Mouse (Mus musculus) intestine, embryonic 14.5 days (tissue): Measurements from ENCODE around the gene Tead1. TPM values are rescaled to one million over a fixed set of nuclear protein-coding genes. Genes with fewer than 3 reads are reported as not detected.

Experiments
- ATAC-seq: fragments of 200-750 bp; cut with Nextera tagmentation; replicated peaks from 2 replicates; pipeline ENCODE4 v1.8.0; 2017; ENCODE audit warnings: low read depth, moderate number of reproducible peaks, moderate TSS enrichment, moderate library complexity; ENCODE audit not compliant: low FRiP score, low TSS enrichment
- DNase-seq: peaks from one replicate; pipeline ENCODE4 v3.0.0-alpha.2; 2018; ENCODE audit warnings: low spot score
- H3K27ac ChIP-seq: fragments of 300-500 bp; sonication (generic); 2 replicates; pipeline ENCODE4 v1.5.1; 2014; ENCODE audit warnings: low read depth, mild to moderate bottlenecking, control low read depth
- H3K27me3 ChIP-seq: fragments of 300-500 bp; sonication (generic); replicated peaks from 2 replicates; pipeline ENCODE4 v1.6.1; 2014; ENCODE audit warnings: low read length, control low read depth; ENCODE audit not compliant: control insufficient read depth, insufficient read depth
- H3K36me3 ChIP-seq: fragments of 300-500 bp; sonication (generic); 2 replicates; pipeline ENCODE4 v1.6.1; 2014; ENCODE audit warnings: low read length, control low read depth; ENCODE audit not compliant: control insufficient read depth, insufficient read depth
- H3K4me1 ChIP-seq: fragments of 300-500 bp; sonication (generic); replicated peaks from 2 replicates; pipeline ENCODE4 v1.6.1; 2014; ENCODE audit warnings: low read length, control low read depth, mixed read lengths; ENCODE audit not compliant: control insufficient read depth, insufficient read depth
- H3K4me2 ChIP-seq: fragments of 300-500 bp; sonication (generic); 2 replicates; pipeline ENCODE4 v1.6.1; 2014; ENCODE audit warnings: low read length
- H3K4me3 ChIP-seq: fragments of 300-500 bp; sonication (generic); 2 replicates; pipeline ENCODE4 v1.5.1; 2014; ENCODE audit warnings: low read depth, low read length, control low read depth, mixed read lengths
- H3K9ac ChIP-seq: fragments of 300-500 bp; sonication (generic); 2 replicates; pipeline ENCODE4 v1.6.1; 2014; ENCODE audit warnings: mild to moderate bottlenecking, low read length
- H3K9me3 ChIP-seq: fragments of 300-500 bp; sonication (generic); 2 replicates; pipeline ENCODE4 v1.6.1; 2016; ENCODE audit warnings: low read length, control low read depth; ENCODE audit not compliant: control insufficient read depth
- WGBS: fragments of 180-500 bp; shearing (Covaris S2); extraction: QIAGEN DNeasy Blood & Tissue Kit; methylation state at CpG from one replicate; pipeline ENCODE4 v1.1.7; 2014; 5-methylcytosine and 5-hydroxymethylcytosine counted together
- polyA plus RNA-seq: library from polyadenylated mRNA; unstranded; fragments of >200 nt; fragmentation: Nextera tagmentation; extraction: Ambion mirVana; gene quantifications from 2 replicates; pipeline ENCODE4 v1.2.1, GENCODE M21; 2014

The Tead1 gene
- polyA plus RNA-seq, 1 experiment from 2014 or later: 20.2 TPM

DNA sequence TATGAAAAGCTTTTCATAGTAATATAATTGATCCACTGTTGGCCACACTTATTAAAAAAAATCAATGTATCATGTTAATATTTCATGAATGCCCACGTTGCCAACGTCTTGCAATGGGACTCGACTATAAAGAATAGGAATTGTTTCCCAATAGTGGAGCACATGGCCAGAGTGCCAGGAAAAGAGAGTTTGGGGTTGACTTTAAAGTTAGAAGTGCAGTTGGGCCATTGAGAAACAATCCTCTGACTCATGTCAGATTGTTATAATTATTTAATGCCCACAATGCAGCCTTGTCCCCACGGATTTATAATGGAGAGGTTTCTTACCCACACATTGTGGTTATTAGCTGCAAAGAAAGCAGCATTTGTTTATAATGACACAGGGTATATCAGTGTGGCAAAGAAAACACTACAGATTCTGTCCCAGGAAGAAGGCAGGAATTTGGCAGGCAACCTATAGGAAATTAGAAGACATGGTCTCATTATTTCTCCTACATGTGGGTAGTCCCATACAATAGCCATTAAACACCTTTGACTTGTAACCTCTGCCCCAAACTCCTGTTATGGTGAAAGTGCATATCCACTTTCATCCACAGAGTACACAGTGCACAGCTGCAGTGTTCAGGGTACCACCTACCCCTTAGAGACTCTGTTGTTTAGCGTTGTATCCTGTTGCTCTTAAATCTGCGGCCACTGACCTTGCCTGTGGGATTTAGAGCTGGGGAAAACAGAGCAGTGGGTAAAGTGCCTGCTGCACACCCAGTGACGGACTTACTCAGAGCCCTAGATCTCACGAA is 118.6 kb downstream of the Tead1 start:
- Histone ChIP-seq H3K9me3 (no peaks in the 10 kb centered on the region), H3K27me3 (no peaks in the 10 kb centered on the region), H3K4me2 (no peak overlapping the region), H3K4me1 (peaks cover 33% of the 10 kb centered on the region), H3K4me3 (no peak overlapping the region), H3K36me3 (no peaks in the 10 kb centered on the region), H3K27ac (no peak overlapping the region), H3K9ac (no peak overlapping the region)
- DNase-seq (no peak), ATAC-seq (no peak)
- WGBS: 80% methylated on average over 8 of the region's 8 CpGs

DNA sequence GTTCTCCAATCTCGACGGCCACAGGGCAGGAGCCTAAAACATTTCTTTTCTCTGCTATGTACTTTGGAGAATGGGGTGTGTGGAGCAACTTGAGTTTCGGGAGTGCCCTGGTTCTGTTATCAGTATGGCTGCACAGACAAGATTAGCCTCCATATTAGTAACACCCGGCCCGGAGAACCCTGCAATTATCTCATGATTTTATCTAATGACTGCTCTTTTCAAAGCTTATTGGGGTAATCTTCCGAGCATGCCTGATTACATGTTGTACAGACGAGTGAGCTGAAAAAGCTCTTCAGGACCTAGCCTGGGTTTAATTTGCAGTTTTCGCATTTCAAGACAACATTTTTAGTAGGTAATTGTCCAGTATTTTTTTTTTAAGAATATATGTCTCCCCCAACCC is 122.6 kb downstream of the Tead1 start:
- Histone ChIP-seq H3K36me3 (no peaks in the 10 kb centered on the region), H3K4me2 (no peak overlapping the region), H3K27ac (no peak overlapping the region), H3K4me1 (peaks cover 40% of the 10 kb centered on the region), H3K4me3 (no peak overlapping the region), H3K9me3 (no peaks in the 10 kb centered on the region), H3K9ac (no peak overlapping the region), H3K27me3 (no peaks in the 10 kb centered on the region)
- WGBS: 66% methylated on average over 8 of the region's 8 CpGs
- DNase-seq (no peak), ATAC-seq (no peak)

DNA sequence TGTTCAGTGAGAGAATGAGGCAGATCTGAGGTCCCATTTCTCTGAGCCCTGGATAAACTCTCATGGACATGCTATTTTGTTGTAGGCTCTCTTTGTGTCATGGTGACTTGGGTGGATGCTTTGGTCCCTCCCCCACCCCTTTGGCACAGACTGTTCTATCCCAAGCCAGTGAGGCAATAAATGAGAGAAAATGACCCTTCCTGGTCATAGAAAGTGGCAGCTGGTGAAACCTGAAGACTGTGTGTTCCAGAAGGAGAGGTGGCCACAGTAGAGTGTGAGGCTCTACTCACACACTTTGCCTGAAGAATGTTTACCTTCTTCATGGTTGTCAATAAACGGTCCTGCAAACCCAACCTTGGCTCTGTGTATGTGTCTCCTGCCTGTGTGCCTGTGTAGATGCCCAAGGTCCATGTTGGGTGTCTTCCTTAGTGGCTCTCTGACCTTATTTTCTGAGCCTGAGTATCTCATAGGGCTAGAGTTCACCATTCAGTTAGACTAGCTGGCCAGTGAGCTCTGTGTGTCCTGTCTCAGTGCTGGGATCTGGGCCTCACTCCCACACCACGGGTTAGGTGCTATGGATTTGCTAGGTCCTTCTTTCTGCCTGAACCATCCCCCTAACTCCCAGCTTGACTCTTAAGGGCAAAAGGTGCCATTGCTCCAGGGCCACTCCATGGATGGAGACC is 127.7 kb downstream of the Tead1 start:
- Histone ChIP-seq H3K36me3 (no peaks in the 10 kb centered on the region), H3K4me1 (peaks cover 58% of the 10 kb centered on the region), H3K9me3 (no peaks in the 10 kb centered on the region), H3K27me3 (no peaks in the 10 kb centered on the region), H3K27ac (peak overlapping the region; percentile 77), H3K9ac (peak overlapping the region; percentile 27; the same call in 1 of the 2 replicates), H3K4me2 (peak overlapping the region; percentile 44), H3K4me3 (peak overlapping the region; percentile 21)
- ATAC-seq (peak; percentile 38; the same call in 1 of the 2 replicates), DNase-seq (no peak)
- 25% methylated on average over 2 of the region's 2 CpGs for WGBS

GRCm38 (mm10) chr7:112807401-112807751 is 128.3 kb downstream of the Tead1 start:
- Histone ChIP-seq H3K9me3 (no peaks in the 10 kb centered on the region), H3K27ac (peak overlapping the region; percentile 77), H3K9ac (peak overlapping the region; percentile 27; the same call in 1 of the 2 replicates), H3K36me3 (no peaks in the 10 kb centered on the region), H3K4me1 (peaks cover 53% of the 10 kb centered on the region), H3K27me3 (no peaks in the 10 kb centered on the region), H3K4me2 (peak overlapping the region; percentile 44), H3K4me3 (peak overlapping the region; percentile 21)
- DNase-seq (peak; percentile 70), ATAC-seq (peak; percentile 66; the same call in 1 of the 2 replicates)
- 3% methylated on average over 6 of the region's 6 CpGs for WGBS

DNA sequence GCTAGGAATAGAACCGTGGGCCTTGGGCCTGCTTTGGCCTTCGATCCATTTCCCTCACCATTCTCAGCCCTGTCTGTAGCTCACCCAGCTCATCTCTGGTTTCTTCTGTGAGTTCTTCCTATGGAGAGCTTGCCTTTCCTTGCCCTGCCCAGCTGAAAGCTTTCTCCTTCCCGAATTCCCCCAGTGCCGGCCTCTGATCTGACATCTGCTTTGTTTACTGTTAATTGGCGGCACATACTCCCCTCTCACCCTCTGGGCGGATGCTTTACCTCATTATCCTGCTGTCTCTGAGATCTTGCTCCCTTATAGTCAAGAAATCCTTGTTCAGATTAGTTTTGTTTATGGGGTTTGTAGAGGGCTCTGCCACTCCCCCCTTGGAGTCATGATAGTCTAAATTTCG is 131.6 kb downstream of the Tead1 start:
- no peak for DNase-seq
- H3K36me3 ChIP-seq: no peaks in the 10 kb centered on the region
- peaks cover 35% of the 10 kb centered on the region for H3K4me1 ChIP-seq
- ATAC-seq: no peak
- no peaks in the 10 kb centered on the region for H3K9me3 ChIP-seq
- H3K27me3 ChIP-seq: no peaks in the 10 kb centered on the region
- H3K9ac ChIP-seq: no peak overlapping the region
- H3K27ac ChIP-seq: 0 out of 2 replicates have a peak overlapping the region, but pooled peaks have one; percentile 14
- H3K4me3 ChIP-seq: no peak overlapping the region
- no peak overlapping the region for H3K4me2 ChIP-seq
- WGBS: 38% methylated on average over 7 of the region's 7 CpGs

- H3K9ac ChIP-seq: no peak overlapping the region
- peaks cover 20% of the 10 kb centered on the region for H3K4me1 ChIP-seq
- H3K27me3 ChIP-seq: no peaks in the 10 kb centered on the region
- H3K4me2 ChIP-seq: no peak overlapping the region
- no peak overlapping the region for H3K4me3 ChIP-seq
- no peak for DNase-seq
- no peak for ATAC-seq
- no peak overlapping the region for H3K27ac ChIP-seq
- 87% methylated on average over 10 of the region's 10 CpGs for WGBS
- H3K9me3 ChIP-seq: no peaks in the 10 kb centered on the region
- H3K36me3 ChIP-seq: no peaks in the 10 kb centered on the region
These were observed 133.1 kb downstream of the Tead1 start for GRCm38 (mm10) chr7:112812037-112812775.

- Histone ChIP-seq H3K27ac (no peak overlapping the region), H3K4me3 (no peak overlapping the region), H3K4me1 (peaks cover 14% of the 10 kb centered on the region), H3K9ac (no peak overlapping the region), H3K4me2 (no peak overlapping the region), H3K27me3 (no peaks in the 10 kb centered on the region), H3K36me3 (no peaks in the 10 kb centered on the region), H3K9me3 (no peaks in the 10 kb centered on the region)
- 94% methylated on average over 7 of the region's 7 CpGs for WGBS
- no peak for ATAC-seq
- DNase-seq: no peak
These were observed 134.0 kb downstream of the Tead1 start for GRCm38 (mm10) chr7:112813163-112813562.

- H3K9ac ChIP-seq: no peak overlapping the region
- H3K4me3 ChIP-seq: no peak overlapping the region
- no peaks in the 10 kb centered on the region for H3K36me3 ChIP-seq
- H3K4me1 ChIP-seq: peaks cover 11% of the 10 kb centered on the region
- no peak overlapping the region for H3K27ac ChIP-seq
- H3K9me3 ChIP-seq: no peaks in the 10 kb centered on the region
- DNase-seq (no peak), ATAC-seq (no peak)
- no peak overlapping the region for H3K4me2 ChIP-seq
- 79% methylated on average over 8 of the region's 8 CpGs for WGBS
- H3K27me3 ChIP-seq: no peaks in the 10 kb centered on the region
These were observed 134.7 kb downstream of the Tead1 start for GRCm38 (mm10) chr7:112813731-112814306.
